Mouse (Mus musculus) myocyte (in vitro differentiated cells): Measurements from ENCODE around the gene Alg9. TPM values are rescaled to one million over a fixed set of nuclear protein-coding genes. Genes with fewer than 3 reads are reported as not detected.

Source experiments
- H3K27me3 ChIP-seq: one replicate; pipeline ENCODE4 v1.6.1; 2011; ENCODE audit not compliant: control insufficient read depth, insufficient read depth, insufficient read length
- H3K36me3 ChIP-seq: one replicate; pipeline ENCODE4 v1.6.1; 2011; ENCODE audit not compliant: control insufficient read depth, insufficient read depth
- H3K4me2 ChIP-seq: one replicate; pipeline ENCODE4 v1.6.1; 2011; ENCODE audit warnings: low read depth, control low read depth
- H3K4me3 ChIP-seq: one replicate; pipeline ENCODE4 v1.5.1; 2011; ENCODE audit warnings: mild to moderate bottlenecking, control low read depth, moderate library complexity
- H3K79me2 ChIP-seq: one replicate; pipeline ENCODE4 v1.6.1; 2011; ENCODE audit not compliant: control insufficient read depth, insufficient read depth
- H3ac ChIP-seq: one replicate; pipeline ENCODE4 v1.6.1; 2011; ENCODE audit not compliant: control insufficient read depth, insufficient read length
- CEBPB ChIP-seq: IDR thresholded peaks from 2 replicates; pipeline ENCODE4 v1.6.1; 2011; ENCODE audit warnings: mild to moderate bottlenecking, moderate library complexity; ENCODE audit not compliant: poor library complexity, insufficient read depth, severe bottlenecking
- E2F4 ChIP-seq: IDR thresholded peaks from one replicate; pipeline ENCODE4 v1.6.1; 2011; ENCODE audit warnings: mild to moderate bottlenecking, control low read depth, moderate library complexity; ENCODE audit not compliant: insufficient read depth
- MAX ChIP-seq: IDR thresholded peaks from one replicate; pipeline ENCODE4 v1.6.1; 2011; ENCODE audit warnings: low read depth, mild to moderate bottlenecking, control low read depth
- MYOD1 ChIP-seq, 3 experiments: IDR thresholded peaks; one replicate each; pipeline ENCODE4 v1.6.1; 2011; ENCODE audit warnings: control low read depth in 2 of 3, low read depth in 2 of 3, mild to moderate bottlenecking in 2 of 3, moderate library complexity in 1 of 3; ENCODE audit not compliant: insufficient read length in 2 of 3, control insufficient read depth in 1 of 3
- MYOG ChIP-seq, 3 experiments: IDR thresholded peaks; one replicate each; pipeline ENCODE4 v1.6.1; 2011; ENCODE audit warnings: control low read depth in 2 of 3, low read depth in 2 of 3, mild to moderate bottlenecking in 2 of 3; ENCODE audit not compliant: insufficient read length in 2 of 3, control insufficient read depth in 1 of 3, insufficient read depth in 1 of 3
- POLR2A ChIP-seq: IDR thresholded peaks from one replicate; pipeline ENCODE4 v1.6.1; 2011; ENCODE audit warnings: low read depth, mild to moderate bottlenecking, control low read depth, moderate library complexity; ENCODE audit not compliant: insufficient read length
- POLR2AphosphoS2 ChIP-seq: IDR thresholded peaks from one replicate; pipeline ENCODE4 v1.6.1; 2011; ENCODE audit warnings: low read depth, control low read depth; ENCODE audit not compliant: insufficient read length
- REST ChIP-seq: IDR thresholded peaks from one replicate; pipeline ENCODE4 v1.6.1; 2011; ENCODE audit warnings: mild to moderate bottlenecking, control low read depth, moderate library complexity; ENCODE audit not compliant: insufficient read depth, insufficient read length
- SRF ChIP-seq: IDR thresholded peaks from one replicate; pipeline ENCODE4 v1.6.1; 2011; ENCODE audit warnings: low read depth; ENCODE audit not compliant: control insufficient read depth, insufficient read length
- TCF12 ChIP-seq: IDR thresholded peaks from one replicate; pipeline ENCODE4 v1.6.1; 2011; ENCODE audit warnings: mild to moderate bottlenecking, control low read depth; ENCODE audit not compliant: poor library complexity, insufficient read depth, severe bottlenecking
- TCF3 ChIP-seq: IDR thresholded peaks from one replicate; pipeline ENCODE4 v1.6.1; 2011; ENCODE audit warnings: low read depth, control low read depth; ENCODE audit not compliant: insufficient read length
- USF1 ChIP-seq: IDR thresholded peaks from one replicate; pipeline ENCODE4 v1.6.1; 2011; ENCODE audit warnings: low read depth, mild to moderate bottlenecking, control low read depth, moderate library complexity
- polyA plus RNA-seq: library from polyadenylated mRNA; unstranded; fragments of >200 nt; fragmentation: generic; extraction: Trizol; gene quantifications from one replicate; pipeline ENCODE4 v1.2.1, GENCODE M21; 2012; ENCODE audit warnings: missing spikeins

The Alg9 gene
- polyA plus RNA-seq, 1 experiment = 22.5 TPM

GRCm38 (mm10) chr9:50811746-50812145, 36.9 kb downstream of the Alg9 start:
- no peak overlapping the region for H3K4me2 ChIP-seq
- H3ac ChIP-seq = no peak overlapping the region
- TF ChIP-seq SRF (no peak), REST (no peak), TCF3 (no peak), MAX (no peak), CEBPB (no peak), E2F4 (no peak), TCF12 (no peak), MYOG (IDR thresholded peaks at IDR 0.05; ENCODE audit: control insufficient read depth in 1 of 3, insufficient read depth in 1 of 3, insufficient read length in 2 of 3, low read depth in 2 of 3) (no peak), MYOD1 (IDR thresholded peaks at IDR 0.05; ENCODE audit: control insufficient read depth in 1 of 3, insufficient read length in 2 of 3, low read depth in 2 of 3) (no peak), POLR2A (no peak), POLR2AphosphoS2 (no peak), USF1 (no peak)
- H3K4me3 ChIP-seq = no peak overlapping the region
- H3K27me3 ChIP-seq = no peaks in the 10 kb centered on the region
- H3K36me3 ChIP-seq = peaks cover 11% of the 10 kb centered on the region
- H3K79me2 ChIP-seq = no peaks in the 10 kb centered on the region

GRCm38 (mm10) chr9:50813796-50814195, 39.0 kb downstream of the Alg9 start:
- H3K27me3 ChIP-seq = no peaks in the 10 kb centered on the region
- no peak overlapping the region for H3ac ChIP-seq
- no peak overlapping the region for H3K4me2 ChIP-seq
- TF ChIP-seq TCF12 = no peak
- no peak for TF ChIP-seq USF1
- no peak for TF ChIP-seq MYOD1 (IDR thresholded peaks at IDR 0.05; ENCODE audit: control insufficient read depth in 1 of 3, insufficient read length in 2 of 3, low read depth in 2 of 3)
- TF ChIP-seq POLR2A = no peak
- H3K79me2 ChIP-seq = no peaks in the 10 kb centered on the region
- H3K36me3 ChIP-seq = peaks cover 4% of the 10 kb centered on the region
- no peak overlapping the region for H3K4me3 ChIP-seq

GRCm38 (mm10) chr9:50815666-50816065, 40.8 kb downstream of the Alg9 start:
- Histone ChIP-seq H3K79me2 (no peaks in the 10 kb centered on the region), H3K4me3 (no peak overlapping the region), H3K4me2 (no peak overlapping the region), H3ac (no peak overlapping the region), H3K27me3 (no peaks in the 10 kb centered on the region), H3K36me3 (no peaks in the 10 kb centered on the region)
- TF ChIP-seq REST (no peak), CEBPB (no peak), MAX (no peak), E2F4 (no peak), POLR2AphosphoS2 (no peak), MYOD1 (IDR thresholded peaks at IDR 0.05; ENCODE audit: control insufficient read depth in 1 of 3, insufficient read length in 2 of 3, low read depth in 2 of 3) (no peak), SRF (no peak), POLR2A (no peak), MYOG (IDR thresholded peaks at IDR 0.05; ENCODE audit: control insufficient read depth in 1 of 3, insufficient read depth in 1 of 3, insufficient read length in 2 of 3, low read depth in 2 of 3) (no peak), USF1 (no peak), TCF3 (no peak)

GRCm38 (mm10) chr9:50816512-50816911, 41.7 kb downstream of the Alg9 start:
- H3K36me3 ChIP-seq = no peaks in the 10 kb centered on the region
- H3K4me3 ChIP-seq = no peak overlapping the region
- H3K27me3 ChIP-seq = no peaks in the 10 kb centered on the region
- no peaks in the 10 kb centered on the region for H3K79me2 ChIP-seq
- no peak for TF ChIP-seq MAX
- no peak for TF ChIP-seq MYOG (IDR thresholded peaks at IDR 0.05; ENCODE audit: control insufficient read depth in 1 of 3, insufficient read depth in 1 of 3, insufficient read length in 2 of 3, low read depth in 2 of 3)
- no peak for TF ChIP-seq SRF
- no peak for TF ChIP-seq REST
- TF ChIP-seq CEBPB = no peak
- no peak for TF ChIP-seq POLR2A
- no peak for TF ChIP-seq POLR2AphosphoS2
- no peak for TF ChIP-seq E2F4
- no peak for TF ChIP-seq MYOD1 (IDR thresholded peaks at IDR 0.05; ENCODE audit: control insufficient read depth in 1 of 3, insufficient read length in 2 of 3, low read depth in 2 of 3)
- TF ChIP-seq TCF3 = no peak
- TF ChIP-seq TCF12 = no peak
- TF ChIP-seq USF1 = no peak
- H3K4me2 ChIP-seq = no peak overlapping the region
- no peak overlapping the region for H3ac ChIP-seq

GRCm38 (mm10) chr9:50818050-50818449, 43.2 kb downstream of the Alg9 start:
- H3K4me2 ChIP-seq = no peak overlapping the region
- H3K79me2 ChIP-seq = no peaks in the 10 kb centered on the region
- no peaks in the 10 kb centered on the region for H3K36me3 ChIP-seq

More at GRCm38 (mm10) chr9:50818050-50818449, 43.2 kb downstream of the Alg9 start:
- no peak for TF ChIP-seq SRF
- TF ChIP-seq MYOD1 (IDR thresholded peaks at IDR 0.05; ENCODE audit: control insufficient read depth in 1 of 3, insufficient read length in 2 of 3, low read depth in 2 of 3) = no peak
- TF ChIP-seq CEBPB = no peak
- no peak for TF ChIP-seq MYOG (IDR thresholded peaks at IDR 0.05; ENCODE audit: control insufficient read depth in 1 of 3, insufficient read depth in 1 of 3, insufficient read length in 2 of 3, low read depth in 2 of 3)
- no peak for TF ChIP-seq E2F4
- TF ChIP-seq TCF3 = no peak
- TF ChIP-seq USF1 = no peak
- TF ChIP-seq POLR2A = no peak
- no peak overlapping the region for H3K4me3 ChIP-seq
- H3K27me3 ChIP-seq = no peaks in the 10 kb centered on the region
- H3ac ChIP-seq = no peak overlapping the region
